Mouse (Mus musculus) MEL (cell line): Measurements from ENCODE around the gene Nfatc3. TPM values are rescaled to one million over a fixed set of nuclear protein-coding genes. Genes with fewer than 3 reads are reported as not detected.
A peak's percentile ranks its signal among the peaks of the same experiment; 100 is the strongest.

ENCODE experiments used
- DNase-seq: peaks from one replicate; pipeline ENCODE4 v3.0.0; 2011; ENCODE audit warnings: low read depth, low spot score
- H3K27ac ChIP-seq: 2 replicates; pipeline ENCODE4 v1.5.1; 2012; ENCODE audit warnings: low read depth, mild to moderate bottlenecking, control low read depth, low read length, moderate library complexity; ENCODE audit not compliant: control insufficient read depth
- H3K27me3 ChIP-seq, 2 experiments: fragments of 150-350 bp in 1 of 2; sonication (generic) in 1 of 2; 2 replicates each; pipeline ENCODE4 v1.6.1; 2012; ENCODE audit warnings: low read length in 2 of 2, mild to moderate bottlenecking in 2 of 2, improper control_type of control experiment in 1 of 2, moderate library complexity in 1 of 2; ENCODE audit not compliant: insufficient read depth in 2 of 2, control insufficient read depth in 1 of 2
- H3K36me3 ChIP-seq, 2 experiments: 2 replicates each; pipeline ENCODE4 v1.6.1; 2012 to 2014; ENCODE audit warnings: low read length in 2 of 2, improper control_type of control experiment in 1 of 2, inconsistent platforms in 1 of 2, mild to moderate bottlenecking in 1 of 2; ENCODE audit not compliant: insufficient read depth in 2 of 2, control insufficient read depth in 1 of 2
- H3K4me1 ChIP-seq, 2 experiments: fragments of 150-350 bp in 1 of 2; sonication (generic) in 1 of 2; 2 replicates each; pipeline ENCODE4 v1.6.1; 2012; ENCODE audit warnings: low read length in 2 of 2, improper control_type of control experiment in 1 of 2, mild to moderate bottlenecking in 1 of 2; ENCODE audit not compliant: insufficient read depth in 2 of 2, control insufficient read depth in 1 of 2
- H3K4me3 ChIP-seq, 2 experiments: fragments of 150-350 bp in 1 of 2; sonication (generic) in 1 of 2; 2 replicates each; pipeline ENCODE4 v1.5.1; 2012; ENCODE audit warnings: low read depth in 2 of 2, low read length in 2 of 2, mild to moderate bottlenecking in 2 of 2, moderate library complexity in 2 of 2, control low read depth in 1 of 2, improper control_type of control experiment in 1 of 2; ENCODE audit not compliant: control insufficient read depth in 1 of 2, insufficient read depth in 1 of 2
- H3K79me2 ChIP-seq: 2 replicates; pipeline ENCODE4 v1.6.1; 2012; ENCODE audit warnings: mild to moderate bottlenecking, low read length, moderate library complexity; ENCODE audit not compliant: control insufficient read depth, poor library complexity, insufficient read depth
- H3K9ac ChIP-seq: 2 replicates; pipeline ENCODE4 v1.6.1; 2012; ENCODE audit warnings: low read depth, mild to moderate bottlenecking, control low read depth, low read length, moderate library complexity; ENCODE audit not compliant: control insufficient read depth, poor library complexity, severe bottlenecking
- H3K9me3 ChIP-seq: fragments of 150-350 bp; sonication (generic); replicated peaks from 2 replicates; pipeline ENCODE4 v1.6.1; 2012; ENCODE audit warnings: mild to moderate bottlenecking, low read length, improper control_type of control experiment, moderate library complexity; ENCODE audit not compliant: insufficient read depth
- BHLHE40 ChIP-seq: IDR thresholded peaks from 2 replicates; pipeline ENCODE4 v1.6.1; 2012; ENCODE audit warnings: low read depth, mild to moderate bottlenecking, inconsistent platforms, low read length, improper control_type of control experiment, borderline replicate concordance
- CHD1 ChIP-seq: IDR thresholded peaks from 2 replicates; pipeline ENCODE4 v1.6.1; 2012; ENCODE audit warnings: low read depth, mild to moderate bottlenecking, inconsistent platforms, low read length, improper control_type of control experiment
- CTCF ChIP-seq, 3 experiments: IDR thresholded peaks in 2 of 3; conservative IDR thresholded peaks in 1 of 3; 2 replicates each; pipeline ENCODE4 v1.5.1; 2011 to 2012; ENCODE audit warnings: low read length in 3 of 3, low read depth in 2 of 3, mild to moderate bottlenecking in 2 of 3, improper control_type of control experiment in 1 of 3, inconsistent platforms in 1 of 3, mixed read lengths in 1 of 3, moderate library complexity in 1 of 3; ENCODE audit not compliant: control insufficient read depth in 1 of 3, insufficient read depth in 1 of 3, poor library complexity in 1 of 3, severe bottlenecking in 1 of 3
- ELF1 ChIP-seq: IDR thresholded peaks from 2 replicates; pipeline ENCODE4 v1.6.1; 2014; ENCODE audit warnings: low read depth, mild to moderate bottlenecking, inconsistent platforms, low read length, improper control_type of control experiment, moderate library complexity
- GABPA ChIP-seq: IDR thresholded peaks from 2 replicates; pipeline ENCODE4 v1.6.1; 2012; ENCODE audit warnings: low read depth, mild to moderate bottlenecking, inconsistent platforms, low read length, improper control_type of control experiment, moderate library complexity
- MAFK ChIP-seq: IDR thresholded peaks from 2 replicates; pipeline ENCODE4 v1.6.1; 2011; ENCODE audit warnings: low read depth, mild to moderate bottlenecking, low read length, improper control_type of control experiment, borderline replicate concordance
- MAZ ChIP-seq: IDR thresholded peaks from 2 replicates; pipeline ENCODE4 v1.6.1; 2012; ENCODE audit warnings: low read depth, mild to moderate bottlenecking, inconsistent platforms, low read length, improper control_type of control experiment
- MEF2A ChIP-seq: IDR thresholded peaks from 2 replicates; pipeline ENCODE4 v1.6.1; 2014; ENCODE audit warnings: low read depth, mild to moderate bottlenecking, inconsistent platforms, low read length, improper control_type of control experiment; ENCODE audit not compliant: poor library complexity, insufficient replicate concordance, severe bottlenecking; ENCODE audit errors: extremely low read depth
- MXI1 ChIP-seq: IDR thresholded peaks from 2 replicates; pipeline ENCODE4 v1.6.1; 2011; ENCODE audit warnings: mild to moderate bottlenecking, low read depth, low read length, improper control_type of control experiment
- MYB ChIP-seq: IDR thresholded peaks from 2 replicates; pipeline ENCODE4 v1.6.1; 2011; ENCODE audit warnings: mild to moderate bottlenecking, low read depth, low read length, improper control_type of control experiment
- MYC ChIP-seq: IDR thresholded peaks from 2 replicates; pipeline ENCODE4 v1.6.1; 2011; ENCODE audit warnings: low read depth, mild to moderate bottlenecking, low read length, improper control_type of control experiment, moderate library complexity
- NELFE ChIP-seq: IDR thresholded peaks from 2 replicates; pipeline ENCODE4 v1.6.1; 2011; ENCODE audit warnings: low read depth, low read length, improper control_type of control experiment
- NRF1 ChIP-seq: IDR thresholded peaks from 2 replicates; pipeline ENCODE4 v1.6.1; 2014; ENCODE audit warnings: low read depth, mild to moderate bottlenecking, inconsistent platforms, low read length, improper control_type of control experiment, moderate library complexity; ENCODE audit not compliant: poor library complexity, insufficient read depth, severe bottlenecking
- POLR2A ChIP-seq, 2 experiments: IDR thresholded peaks; 2 replicates each; pipeline ENCODE4 v1.6.1; 2011 to 2012; ENCODE audit warnings: low read length in 2 of 2, mild to moderate bottlenecking in 2 of 2, control low read depth in 1 of 2, improper control_type of control experiment in 1 of 2, low read depth in 1 of 2, moderate library complexity in 1 of 2; ENCODE audit not compliant: control insufficient read depth in 1 of 2, insufficient read depth in 1 of 2, poor library complexity in 1 of 2
- RAD21 ChIP-seq: IDR thresholded peaks from 2 replicates; pipeline ENCODE4 v1.6.1; 2011; ENCODE audit warnings: mild to moderate bottlenecking, low read depth, low read length, improper control_type of control experiment
- RCOR1 ChIP-seq: IDR thresholded peaks from 2 replicates; pipeline ENCODE4 v1.6.1; 2012; ENCODE audit warnings: low read depth, mild to moderate bottlenecking, inconsistent platforms, low read length, improper control_type of control experiment
- SIN3A ChIP-seq: IDR thresholded peaks from 2 replicates; pipeline ENCODE4 v1.6.1; 2012; ENCODE audit warnings: low read length, improper control_type of control experiment, inconsistent platforms
- SMC3 ChIP-seq: IDR thresholded peaks from 2 replicates; pipeline ENCODE4 v1.6.1; 2011; ENCODE audit warnings: low read depth, low read length, improper control_type of control experiment
- TAL1 ChIP-seq: IDR thresholded peaks from 2 replicates; pipeline ENCODE4 v1.6.1; 2012; ENCODE audit warnings: mild to moderate bottlenecking, inconsistent platforms, low read length, moderate library complexity, mixed read lengths
- TBP ChIP-seq: IDR thresholded peaks from 2 replicates; pipeline ENCODE4 v1.8.0; 2011; ENCODE audit warnings: low read depth, low read length, improper control_type of control experiment
- UBTF ChIP-seq: IDR thresholded peaks from 2 replicates; pipeline ENCODE4 v1.6.1; 2012; ENCODE audit warnings: low read depth, mild to moderate bottlenecking, inconsistent platforms, low read length, improper control_type of control experiment, moderate library complexity, borderline replicate concordance; ENCODE audit not compliant: insufficient read depth
- USF2 ChIP-seq, 2 experiments: IDR thresholded peaks; 2 replicates each; pipeline ENCODE4 v1.6.1; 2011 to 2012; ENCODE audit warnings: improper control_type of control experiment in 2 of 2, low read length in 2 of 2, borderline replicate concordance in 1 of 2, inconsistent platforms in 1 of 2, low read depth in 1 of 2, mild to moderate bottlenecking in 1 of 2; ENCODE audit not compliant: insufficient read depth in 1 of 2
- ZMIZ1 ChIP-seq: IDR thresholded peaks from 2 replicates; pipeline ENCODE4 v1.6.1; 2012; ENCODE audit warnings: low read depth, mild to moderate bottlenecking, inconsistent platforms, low read length, improper control_type of control experiment, moderate library complexity
- ZNF384 ChIP-seq: IDR thresholded peaks from 2 replicates; pipeline ENCODE4 v1.6.1; 2012; ENCODE audit warnings: low read depth, mild to moderate bottlenecking, inconsistent platforms, low read length, improper control_type of control experiment
- polyA plus RNA-seq, 2 experiments: library from polyadenylated mRNA; stranded (reverse) in 1 of 2; unstranded in 1 of 2; fragments of >175 nt in 1 of 2; fragments of >200 nt in 1 of 2; gene quantifications; 2 replicates each; pipeline versions ENCODE4 v1.2.1 to v1.2.4; 2012; ENCODE audit warnings: low replicate concordance in 2 of 2, low read depth in 1 of 2; ENCODE audit not compliant: insufficient read length in 2 of 2, insufficient read depth in 1 of 2, missing spikeins in 1 of 2
- total RNA-seq: library from RNA; depleted of rRNA; stranded (reverse); fragments of 300-350 nt; gene quantifications from 2 replicates; pipeline ENCODE4 v1.2.3, GENCODE M21; 2012

The Nfatc3 gene
- total and polyA plus RNA-seq, 3 experiments: 14.4 to 59.3 (median 50.2) TPM

GRCm38 (mm10) chr8:106056455-106056982 is 2.1 kb upstream of the Nfatc3 start:
- no peak for DNase-seq
- no peak overlapping the region for H3K4me3 ChIP-seq
- H3K9ac ChIP-seq: no peak overlapping the region
- H3K36me3 ChIP-seq: peaks cover 2 to 12% of the 10 kb centered on the region in 2 experiments; a peak in 3 of 4 replicates
- TF ChIP-seq GABPA: no peak
- TF ChIP-seq MAFK: no peak
- TF ChIP-seq RAD21: no peak
- no peak for TF ChIP-seq MYB
- TF ChIP-seq MEF2A: no peak
- TF ChIP-seq RCOR1: no peak
- no peak for TF ChIP-seq ELF1
- TF ChIP-seq TAL1: no peak
- TF ChIP-seq BHLHE40: no peak
- TF ChIP-seq MYC: no peak
- TF ChIP-seq NRF1: no peak
- no peak for TF ChIP-seq CHD1
- no peak for TF ChIP-seq TBP
- no peak for TF ChIP-seq USF2 (IDR thresholded peaks at IDR 0.05; ENCODE audit: borderline replicate concordance in 1 of 2, insufficient read depth in 1 of 2, low read depth in 1 of 2, low read length in 2 of 2)
- peaks cover 17% of the 10 kb centered on the region for H3K79me2 ChIP-seq
- H3K27ac ChIP-seq: no peak overlapping the region
- no peaks in the 10 kb centered on the region for H3K9me3 ChIP-seq
- peaks cover under 1 to 5% of the 10 kb centered on the region in 2 experiments for H3K4me1 ChIP-seq
- H3K27me3 ChIP-seq: no peaks in the 10 kb centered on the region

GRCm38 (mm10) chr8:106059613-106060371 is 1.2 kb downstream of the Nfatc3 start:
- Histone ChIP-seq H3K4me1 (peaks cover 12 to 18% of the 10 kb centered on the region in 2 experiments), H3K27ac (peak overlapping the region; percentile 68), H3K79me2 (peaks cover 42% of the 10 kb centered on the region), H3K9ac (peak overlapping the region; percentile 92), H3K4me3 (peak overlapping the region; percentile 90 to 98), H3K36me3 (peaks cover 0 to 41% of the 10 kb centered on the region in 2 experiments; a peak in 2 of 4 replicates), H3K27me3 (no peaks in the 10 kb centered on the region), H3K9me3 (no peaks in the 10 kb centered on the region)
- peak; percentile 12; the same call in 1 of the 2 replicates for TF ChIP-seq NELFE
- TF ChIP-seq SMC3: no peak
- TF ChIP-seq UBTF: peak; percentile 92; the same call in 1 of the 2 replicates
- TF ChIP-seq POLR2A (IDR thresholded peaks at IDR 0.05; ENCODE audit: control insufficient read depth in 1 of 2, insufficient read depth in 1 of 2, low read depth in 1 of 2, low read length in 2 of 2, poor library complexity in 1 of 2): peak in 1 of 2 experiments; percentile 67; a peak in 2 of 4 replicates
- TF ChIP-seq MAZ: 0 out of 2 replicates have a peak, but pooled peaks have one; percentile 35
- TF ChIP-seq CHD1: peak; percentile 63; the same call in 1 of the 2 replicates
- TF ChIP-seq MXI1: peak; percentile 69
- TF ChIP-seq ZMIZ1: peak; percentile 34; the same call in 1 of the 2 replicates
- no peak for TF ChIP-seq ZNF384
- no peak for TF ChIP-seq CTCF (IDR thresholded peaks at IDR 0.05 in 2 of 3, conservative IDR thresholded peaks at IDR 0.05 in 1 of 3; ENCODE audit: control insufficient read depth in 1 of 3, insufficient read depth in 1 of 3, low read depth in 2 of 3, low read length in 3 of 3, poor library complexity in 1 of 3, severe bottlenecking in 1 of 3)
- TF ChIP-seq SIN3A: peak; percentile 42; the same call in 1 of the 2 replicates
- peak; percentile 77 for DNase-seq
